Mouse (Mus musculus): ENCODE data around the gene Schip1. TPM values are rescaled to one million over a fixed set of nuclear protein-coding genes. Genes with fewer than 3 reads are reported as not detected.

The Schip1 gene
- total RNA-seq, 2 experiments from 2014 or later = 143 to 167 TPM

DNA sequence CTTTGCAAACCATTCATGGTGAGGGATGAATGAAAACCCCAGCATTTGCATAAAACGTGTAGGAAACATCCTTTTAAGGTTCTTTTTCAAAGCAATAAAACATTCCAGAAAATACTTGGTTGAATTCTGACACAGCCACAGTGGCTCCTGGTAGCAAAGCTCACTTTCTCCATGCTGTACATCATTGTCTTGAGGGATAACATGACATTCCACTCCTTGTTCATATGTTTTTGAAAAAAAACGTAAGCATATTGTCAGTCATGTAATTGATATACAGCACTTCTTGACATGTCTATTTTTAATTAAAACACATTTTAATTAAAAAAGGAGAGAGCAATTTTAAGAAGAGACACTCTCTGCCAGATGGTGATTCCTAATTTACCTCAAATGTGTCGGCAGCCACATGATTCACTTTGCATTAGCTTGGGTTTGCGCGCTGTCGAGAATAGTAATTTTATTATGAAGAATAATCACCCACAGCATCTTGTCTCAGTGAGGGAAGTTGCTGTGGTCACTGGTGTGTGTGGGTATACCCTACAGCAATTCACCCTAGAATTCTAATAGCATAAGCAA lies 61.8 kb downstream of the Schip1 start:
- no peak for DNase-seq

DNA sequence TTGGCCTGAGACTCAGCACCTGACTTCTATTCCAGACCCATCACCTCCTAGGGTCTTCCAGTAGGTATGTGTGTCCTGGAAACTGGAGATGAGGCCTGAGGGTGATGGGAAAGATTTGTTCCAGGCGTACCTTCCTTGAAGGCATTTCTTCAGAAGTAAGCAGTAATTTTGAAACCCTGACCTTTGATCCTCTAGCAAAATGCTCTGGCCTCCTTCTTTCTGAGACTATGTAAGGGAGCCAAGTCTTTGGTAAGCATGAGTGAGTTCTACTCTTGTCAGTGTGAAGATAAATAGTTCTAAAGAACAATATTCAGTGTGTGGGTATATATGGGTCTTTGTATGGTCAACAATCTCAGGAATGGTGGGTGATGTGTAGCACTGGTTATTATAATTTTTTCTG lies 65.8 kb downstream of the Schip1 start:
- no peak for DNase-seq

DNA sequence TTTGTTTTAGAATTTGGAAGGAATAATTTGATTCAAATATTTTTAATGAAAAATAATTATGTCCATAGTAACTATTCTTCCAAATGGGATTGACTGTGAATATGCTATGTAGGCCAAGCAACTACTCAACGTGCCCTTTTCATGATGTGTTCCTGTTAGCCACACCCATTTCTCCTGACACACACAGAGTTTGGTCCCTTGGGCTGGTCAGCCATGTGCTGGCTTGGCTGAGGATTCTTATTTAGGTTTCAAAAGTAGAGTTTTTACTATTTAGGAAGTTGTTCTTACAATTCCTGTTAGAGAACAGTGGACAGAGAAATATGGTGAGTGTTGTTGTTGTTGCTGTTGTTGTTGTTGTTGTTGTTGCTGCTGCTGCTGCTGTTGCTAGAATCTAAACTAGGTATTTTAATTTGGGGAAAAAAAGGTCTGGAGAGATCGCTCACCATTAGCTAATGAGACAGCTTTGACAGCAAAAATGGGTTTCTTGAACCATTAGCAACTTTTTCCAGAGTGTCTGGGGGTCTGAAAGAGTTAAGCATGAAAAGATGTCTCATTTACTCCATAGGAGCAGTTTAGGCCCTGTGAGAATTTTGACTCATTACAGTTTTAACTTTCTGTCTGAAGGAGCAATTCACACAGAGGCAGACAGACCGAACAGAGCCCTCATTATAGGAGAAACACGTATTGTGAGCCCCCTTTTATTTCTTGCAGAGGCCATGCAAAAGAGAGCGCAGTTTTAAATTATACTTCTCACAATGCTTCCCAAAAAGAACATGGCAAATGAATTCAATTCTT lies 74.4 kb downstream of the Schip1 start:
- DNase-seq = no peak

DNA sequence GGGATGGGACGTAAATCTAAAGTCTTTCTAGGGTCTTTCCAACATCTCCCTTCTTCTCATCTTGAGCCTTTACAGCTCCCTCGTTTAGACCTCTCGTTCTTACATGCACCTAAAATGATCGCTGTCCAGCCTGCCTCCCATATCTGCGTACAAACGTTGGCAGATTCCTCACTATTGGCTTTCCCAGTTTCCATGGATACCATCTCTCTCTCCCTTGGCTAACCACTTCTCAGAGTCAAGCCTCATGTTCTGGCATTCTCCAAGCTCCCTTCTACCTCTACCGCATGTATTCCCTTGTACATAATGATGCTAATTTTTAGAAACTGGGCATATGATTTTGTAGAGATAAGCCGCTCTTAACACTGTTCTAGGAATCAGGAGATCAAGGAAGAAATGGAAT lies 86.1 kb downstream of the Schip1 start:
- DNase-seq = no peak

DNA sequence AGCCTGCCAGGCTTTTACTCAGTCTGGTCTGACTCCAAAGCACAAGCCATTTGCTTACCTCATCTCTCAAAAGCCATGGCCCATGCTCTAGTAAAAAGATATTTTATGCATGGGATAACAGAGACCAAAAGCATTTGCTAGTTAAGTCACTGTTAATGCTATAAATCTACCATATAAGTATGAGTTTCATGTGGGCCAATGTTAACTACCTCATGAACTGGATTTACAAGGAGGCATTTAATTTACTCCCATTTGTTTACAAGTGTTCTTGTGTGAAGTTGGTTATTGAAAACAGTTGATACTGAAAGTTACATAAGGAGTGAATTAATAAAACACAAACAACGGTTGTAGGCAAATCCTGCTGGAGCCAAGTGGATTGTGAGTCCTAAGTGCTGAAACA lies 95.6 kb downstream of the Schip1 start:
- DNase-seq = no peak

DNA sequence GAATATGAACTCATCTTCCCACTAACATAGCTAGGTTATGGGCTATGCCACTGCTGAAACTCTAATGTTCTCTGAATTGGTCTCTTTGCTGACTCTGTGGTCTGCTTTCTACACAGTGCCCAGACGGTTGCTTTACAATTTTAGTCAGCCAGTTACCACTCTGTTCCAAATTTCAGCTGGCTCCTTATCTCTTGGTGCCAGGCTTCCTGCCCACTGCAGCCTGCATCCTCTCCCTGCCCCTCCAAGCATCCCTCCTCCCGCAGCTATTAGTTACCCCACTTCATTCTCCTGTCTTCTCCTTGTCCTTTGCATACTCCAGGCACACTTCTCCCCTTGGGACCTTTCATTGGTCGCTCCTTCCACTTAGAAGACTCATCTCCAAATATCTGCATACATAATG lies 96.2 kb downstream of the Schip1 start:
- DNase-seq = no peak

DNA sequence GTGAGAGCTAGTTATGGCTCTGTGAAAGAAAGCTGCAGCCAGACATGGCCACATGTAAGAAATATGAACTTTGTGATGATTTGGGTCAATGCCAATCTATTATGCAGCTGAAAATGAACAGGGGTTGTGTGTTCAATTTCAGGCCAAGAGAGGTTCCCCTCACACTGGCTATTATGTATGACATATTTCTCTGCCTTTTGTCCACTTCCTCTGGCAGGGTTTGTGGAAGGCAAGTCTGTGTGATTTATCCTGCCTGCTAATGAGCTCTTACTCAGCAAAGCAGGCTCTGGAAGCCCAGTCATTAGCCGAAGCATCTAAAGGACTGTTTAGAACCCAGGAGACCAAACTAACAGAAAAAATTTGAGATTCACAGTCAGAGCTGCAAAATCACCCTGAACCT lies 113.6 kb downstream of the Schip1 start:
- DNase-seq = no peak

DNA sequence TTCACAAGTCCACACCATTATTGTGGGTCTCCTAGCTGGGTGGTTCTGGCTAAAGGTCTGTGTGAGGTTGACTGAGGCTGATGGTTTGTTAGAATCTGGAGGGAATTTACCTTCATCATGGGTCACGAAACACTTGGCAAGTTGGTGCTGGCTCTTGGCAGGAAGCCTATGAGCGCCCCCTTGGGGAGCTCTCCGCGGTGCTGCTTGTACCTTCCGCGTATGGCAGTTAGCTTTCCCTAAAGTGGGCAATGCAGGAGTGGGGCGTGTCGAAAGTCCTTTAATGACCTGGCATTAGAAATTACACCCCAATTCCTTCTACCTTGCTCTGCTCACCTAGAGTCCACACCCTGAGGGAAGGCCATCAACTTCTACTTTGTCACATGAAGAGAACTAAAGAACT lies 122.9 kb downstream of the Schip1 start:
- DNase-seq = no peak

DNA sequence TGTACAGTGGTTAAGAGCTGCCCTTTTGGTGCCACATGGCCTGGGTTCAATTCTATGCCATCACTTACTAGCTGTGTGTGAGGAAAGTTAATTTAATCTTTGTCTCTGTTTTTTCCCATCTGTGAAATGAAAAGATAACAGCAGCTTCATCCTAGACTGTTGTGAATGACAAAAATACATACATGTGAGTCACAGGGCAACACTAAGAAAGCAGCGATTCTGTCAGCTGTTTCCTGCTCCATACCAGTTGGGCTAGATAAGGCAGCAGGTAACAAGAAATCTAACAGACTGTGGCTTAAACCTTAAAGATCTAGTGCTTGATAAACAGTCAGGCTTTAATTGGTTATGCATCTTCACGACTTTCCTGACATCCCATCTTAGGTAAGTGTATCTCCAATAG lies 124.5 kb downstream of the Schip1 start:
- no peak for DNase-seq

DNA sequence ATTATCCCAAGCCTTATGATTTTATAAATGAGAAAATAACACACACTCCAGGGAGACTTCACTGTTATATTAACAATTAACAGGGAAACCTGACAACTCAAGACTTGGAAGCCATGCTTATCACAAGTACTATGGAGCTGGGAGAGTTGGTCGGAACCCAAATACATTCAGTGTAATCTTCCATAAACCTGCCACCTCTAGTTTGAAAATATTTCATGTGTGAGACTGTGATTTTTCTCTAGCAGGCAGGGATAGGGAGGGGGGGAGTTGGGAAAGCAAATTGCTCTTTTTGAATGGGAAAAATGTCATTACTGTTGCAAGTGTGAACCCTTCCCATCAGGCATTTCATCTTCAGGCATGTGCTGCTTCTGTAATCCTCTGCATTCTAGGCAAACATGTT lies 132.3 kb downstream of the Schip1 start:
- DNase-seq = no peak

DNA sequence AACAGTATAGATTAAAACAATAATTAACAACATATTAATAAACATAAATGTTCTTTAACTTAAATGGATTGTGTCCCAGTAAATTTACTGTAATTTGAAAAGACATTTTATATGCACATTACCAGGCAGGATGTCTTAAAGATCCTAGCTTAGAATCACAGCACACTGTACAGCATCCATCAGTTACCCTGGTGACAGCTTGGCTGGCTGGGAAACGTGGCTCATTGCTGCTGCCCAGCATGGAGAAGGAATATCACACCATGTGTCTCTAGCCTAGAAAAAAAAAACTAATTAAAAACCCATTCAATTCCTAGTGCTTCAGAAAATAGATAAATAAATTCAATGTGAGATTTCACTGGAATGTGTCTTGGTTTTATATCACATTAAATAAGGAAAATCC lies 136.6 kb downstream of the Schip1 start:
- no peak for DNase-seq

DNA sequence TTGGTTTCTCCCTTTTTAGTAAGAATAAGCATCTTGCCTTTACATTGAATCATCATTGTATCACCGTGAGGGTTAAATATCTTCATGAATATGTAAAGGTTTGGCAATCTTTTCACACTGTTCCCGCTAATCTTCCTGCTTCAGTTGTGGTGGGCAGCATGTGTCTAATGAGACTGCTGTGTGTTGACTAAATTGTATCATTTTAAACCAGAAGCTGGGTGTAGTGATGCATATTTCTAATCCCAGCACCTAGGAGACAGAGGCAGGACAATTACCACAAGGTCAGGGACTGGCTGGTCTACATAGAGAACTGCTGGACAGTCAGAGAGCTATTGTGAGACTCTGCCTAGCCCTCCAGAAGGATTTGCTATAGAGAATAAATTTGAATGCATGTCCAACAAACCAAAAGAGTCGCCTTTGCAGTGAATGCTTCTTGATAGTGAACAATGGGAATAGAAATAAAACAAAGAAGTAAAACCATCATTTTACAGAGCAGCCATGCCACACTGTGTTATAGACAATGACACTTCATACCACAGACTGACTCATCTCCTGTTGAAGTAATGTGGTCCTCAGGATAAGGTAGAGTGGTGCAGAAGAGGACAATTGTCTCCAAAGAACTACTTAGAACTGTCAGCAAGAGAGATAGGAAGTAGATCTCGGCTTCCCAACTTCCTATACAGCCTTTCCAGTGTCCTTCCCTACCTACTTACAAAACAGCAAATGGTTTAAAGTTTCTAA lies 137.7 kb downstream of the Schip1 start:
- no peak for DNase-seq

DNA sequence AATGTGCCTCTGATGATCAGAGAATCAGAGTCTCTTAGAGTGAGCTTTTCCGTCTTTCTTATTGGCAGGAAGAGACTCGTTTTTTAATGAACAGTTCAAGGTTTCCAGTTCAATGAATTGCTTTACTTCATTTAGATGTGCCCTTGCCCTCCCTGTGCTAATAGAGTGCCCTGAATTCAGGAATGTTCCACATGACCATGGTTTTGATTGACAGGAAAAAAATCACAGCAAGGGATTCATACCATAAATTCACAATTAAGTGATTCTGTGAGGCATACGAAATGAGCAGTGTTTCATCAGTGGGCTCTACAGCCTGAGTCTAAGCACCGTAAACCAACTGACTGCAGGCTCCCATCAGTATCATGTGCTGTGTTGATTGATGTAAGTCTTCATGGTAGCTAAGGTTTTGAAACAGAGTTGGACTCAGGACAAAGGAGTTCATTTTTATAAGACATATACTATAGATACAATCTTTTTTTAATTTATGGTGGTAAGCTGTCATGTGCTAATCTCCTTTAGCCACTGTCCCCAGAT lies 139.4 kb downstream of the Schip1 start:
- DNase-seq = no peak

DNA sequence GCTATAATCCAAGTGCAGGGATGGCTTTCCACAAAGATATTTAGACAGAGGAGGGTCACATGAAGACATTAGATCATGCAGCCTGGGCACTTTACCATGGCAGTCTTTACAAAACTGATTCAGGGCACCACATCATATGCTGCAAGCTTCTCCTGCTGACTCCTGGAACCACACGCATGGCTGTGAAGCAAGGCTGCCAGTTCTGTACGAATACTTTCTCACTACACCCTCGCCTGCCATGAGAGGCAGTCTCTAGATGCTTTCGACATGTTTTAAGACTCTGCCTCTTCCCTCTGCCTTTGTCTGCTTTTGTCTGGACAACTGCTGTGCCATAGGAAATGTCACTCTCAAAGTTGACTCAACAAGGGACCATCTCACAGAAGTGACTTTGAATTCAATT lies 145.8 kb downstream of the Schip1 start:
- DNase-seq = no peak

DNA sequence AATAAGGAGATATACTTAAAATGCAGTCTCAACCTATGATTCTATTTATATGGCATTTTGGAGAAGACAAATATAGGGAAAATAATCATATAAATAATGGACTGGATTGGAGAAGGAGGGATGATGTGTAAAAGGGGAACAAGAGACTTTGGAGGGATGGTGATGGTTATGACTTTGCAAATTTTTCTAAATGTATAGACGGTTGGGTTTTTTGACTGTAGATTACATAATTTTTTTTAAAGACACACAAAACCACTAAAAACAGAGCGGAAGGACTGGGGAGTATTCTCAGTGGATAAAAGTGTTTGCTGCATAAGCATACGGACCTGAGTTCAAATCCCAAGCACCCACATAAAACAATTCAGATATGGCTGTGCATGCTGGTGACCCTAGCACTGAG lies 156.8 kb downstream of the Schip1 start:
- DNase-seq = no peak

DNA sequence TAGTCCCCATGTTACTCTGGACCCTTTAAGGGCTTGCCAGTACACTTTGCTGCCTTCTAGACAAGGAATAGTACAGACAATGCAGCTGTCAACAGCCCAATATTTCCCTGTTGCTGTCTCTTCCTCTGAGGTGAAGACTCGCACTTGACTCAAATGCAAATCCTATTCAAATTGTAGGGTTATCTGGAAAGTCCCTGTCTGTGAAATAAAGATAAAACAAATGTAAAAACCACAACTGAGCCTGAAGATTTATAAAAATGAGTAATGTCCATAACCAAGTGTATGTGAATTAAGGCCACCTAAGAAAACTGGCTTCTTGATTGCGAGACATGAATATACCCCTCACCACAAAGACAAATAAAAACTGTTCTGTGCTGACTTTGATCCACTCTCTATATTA lies 175.3 kb downstream of the Schip1 start:
- DNase-seq = no peak

DNA sequence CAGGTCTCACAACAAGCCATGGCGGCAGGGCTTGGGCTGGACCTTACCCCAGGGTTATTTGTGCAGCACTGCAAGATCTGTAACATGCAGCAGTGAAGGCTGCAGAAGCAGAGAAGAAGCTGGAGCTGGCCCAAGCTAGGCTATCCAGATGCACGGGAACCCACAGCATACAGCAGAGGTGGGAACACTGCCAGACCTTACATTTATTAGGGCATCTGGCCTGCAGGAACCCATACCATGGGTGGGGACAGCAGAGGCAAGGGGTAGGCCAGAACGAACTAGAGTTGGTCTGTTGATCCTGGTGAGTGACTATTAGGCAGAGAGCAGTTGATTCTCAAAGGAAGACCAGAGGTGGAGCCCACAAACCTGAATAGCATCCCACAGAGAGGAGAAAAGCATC lies 178.6 kb downstream of the Schip1 start:
- no peak for DNase-seq

DNA sequence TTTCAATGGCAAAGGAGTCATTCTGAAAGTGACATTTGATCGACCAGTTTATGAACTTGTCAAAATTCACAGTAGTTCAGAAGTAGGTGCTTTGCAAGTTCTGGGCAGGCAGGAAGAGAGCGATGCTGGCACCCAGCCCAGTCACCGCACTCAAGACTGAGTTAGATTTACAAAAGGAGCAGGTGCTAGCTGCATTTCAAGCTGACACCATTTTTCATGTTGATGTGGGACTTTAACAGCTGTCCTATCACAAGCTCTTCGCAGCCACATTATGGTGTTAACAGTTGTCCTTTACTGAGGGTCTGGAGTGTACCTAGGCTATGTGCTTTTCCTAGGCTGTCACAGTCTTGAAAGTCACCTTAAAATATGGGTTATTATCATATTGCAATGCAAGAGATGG lies 181.6 kb downstream of the Schip1 start:
- DNase-seq = no peak

DNA sequence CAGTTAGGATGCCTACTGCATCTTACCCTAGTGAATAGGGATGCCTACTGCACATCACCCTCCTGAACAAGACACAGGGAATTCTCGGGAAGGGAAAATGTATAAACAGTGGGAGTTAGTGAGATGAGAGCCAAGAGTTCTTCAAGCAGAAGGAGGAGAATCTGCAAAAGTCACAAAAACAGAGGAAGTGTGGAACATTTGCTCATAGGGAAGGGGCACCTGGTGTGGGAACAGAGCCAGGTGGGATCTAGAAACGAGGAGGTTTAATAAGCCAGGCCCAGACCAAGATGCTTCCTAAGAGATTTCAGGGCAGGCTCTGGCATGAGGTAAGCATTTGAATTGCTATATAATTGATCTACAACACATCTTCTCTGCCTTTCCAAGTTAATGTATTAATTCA lies 186.0 kb downstream of the Schip1 start:
- DNase-seq = no peak

DNA sequence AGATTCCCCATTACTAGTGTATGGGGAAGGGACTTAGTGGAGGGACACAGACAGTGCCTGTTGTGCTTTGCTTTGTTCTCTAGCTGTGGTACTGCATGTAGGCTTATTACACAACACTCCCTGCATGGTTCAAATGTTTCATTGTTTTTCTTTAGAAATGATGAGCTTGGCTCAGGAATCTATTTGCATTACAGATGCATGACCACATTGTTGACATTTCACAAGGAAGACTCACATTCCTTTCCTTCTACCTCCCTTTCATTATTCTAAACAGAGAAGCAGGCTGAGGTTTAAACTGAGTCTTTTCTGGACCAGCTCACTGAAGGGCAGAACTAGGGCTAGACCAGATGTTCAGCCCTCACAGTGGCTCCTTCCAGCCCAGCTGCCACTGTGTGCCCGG lies 187.7 kb downstream of the Schip1 start:
- no peak for DNase-seq

DNA sequence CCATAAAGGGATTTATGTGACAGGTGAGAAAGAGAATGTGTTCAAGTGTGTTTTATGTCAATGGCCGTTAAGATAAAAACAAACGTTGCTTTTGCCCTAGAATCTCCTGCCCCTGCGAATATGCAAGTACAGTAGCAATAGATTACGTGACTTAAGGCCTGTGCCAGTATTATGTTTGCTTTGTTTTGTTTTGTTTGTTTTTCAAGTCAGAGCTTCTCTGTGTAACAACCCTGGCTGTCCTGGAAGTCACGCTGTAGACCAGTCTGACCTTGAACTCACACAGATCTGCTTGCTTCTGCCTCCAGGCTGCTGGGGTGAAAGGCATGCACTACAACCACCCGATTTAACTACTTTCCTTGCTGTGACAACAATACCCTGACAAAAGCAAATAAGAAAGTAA lies 197.7 kb downstream of the Schip1 start:
- DNase-seq = no peak

DNA sequence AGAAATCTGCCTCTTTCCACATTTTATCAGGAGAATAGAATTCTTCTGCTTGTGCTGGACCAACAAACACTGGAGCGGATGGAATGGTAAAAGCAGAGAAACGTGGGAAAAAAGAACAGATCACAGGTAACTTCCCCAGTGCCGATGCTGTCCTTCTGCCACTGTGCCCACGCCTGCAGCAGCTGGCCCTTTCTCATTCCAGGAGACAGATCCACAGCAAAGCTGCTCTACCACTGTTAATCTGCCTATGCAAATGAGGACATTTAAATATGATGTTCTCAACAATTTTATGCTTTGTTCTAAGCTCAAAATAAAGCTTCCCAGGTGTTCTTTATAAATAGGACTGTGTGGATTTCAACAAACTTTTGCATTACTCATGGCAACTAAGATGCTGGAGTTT lies 203.3 kb downstream of the Schip1 start:
- no peak for DNase-seq

DNA sequence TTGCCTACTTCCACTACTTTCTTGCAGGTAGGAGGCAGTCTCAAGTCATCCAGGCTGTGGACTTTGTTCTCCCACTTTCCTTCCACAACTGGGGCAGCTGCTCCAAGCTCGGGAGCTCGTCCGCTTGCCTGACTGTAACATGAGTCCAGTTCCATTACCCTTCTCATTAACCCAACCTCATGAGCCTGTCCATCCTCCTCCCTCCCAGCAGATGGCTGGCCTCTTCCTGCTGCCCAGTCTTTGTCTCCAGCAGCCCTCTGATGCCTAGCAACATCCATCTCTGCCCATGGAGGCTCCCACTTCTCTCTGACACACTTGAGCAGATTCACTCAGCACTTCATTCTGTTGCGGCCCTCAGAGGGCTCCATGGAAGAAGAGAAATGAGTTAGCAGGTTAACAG lies 204.6 kb downstream of the Schip1 start:
- no peak for DNase-seq

All from heart, adult 18-20 months (tissue).